Comparison of ENCODE assay signal across 27 mouse cellular contexts in the genomic region with DNA sequence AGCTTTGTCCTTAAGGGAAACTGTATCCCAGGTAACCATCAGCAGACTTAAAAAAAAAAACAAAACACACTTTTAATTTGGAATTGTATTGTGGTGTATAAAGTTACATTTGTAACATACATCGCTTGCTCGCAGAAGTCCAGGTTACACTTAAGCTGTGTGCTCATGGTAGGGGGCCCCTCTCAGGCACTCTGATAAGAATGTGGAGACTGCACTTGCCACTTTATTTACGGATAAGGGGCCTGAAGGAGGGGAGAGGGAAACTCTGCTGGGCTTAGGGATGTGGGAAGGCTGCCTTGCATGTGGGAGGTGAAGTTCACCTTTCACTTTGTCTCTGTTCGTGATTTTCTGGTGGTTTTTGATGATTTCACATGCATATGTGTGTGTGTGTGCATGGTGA. TPM values are rescaled to one million over a fixed set of nuclear protein-coding genes. Genes with fewer than 3 reads are reported as not detected.
"Had no signal": no experiment of that assay in that cellular context is flagged by ENCODE, and none has a peak within 500 bp of the region (broad histone marks: within the 10 kb centered on the region; RNA-seq: fewer than 3 reads in every experiment).

No protein-coding gene starts in this region.

- H3K27ac ChIP-seq: liver, embryonic 14.5 days; midbrain, embryonic 10.5 days; midbrain, embryonic 12.5 days; neural tube, embryonic 13.5 days; neural tube, embryonic 15.5 days had no signal

- H3K36me3 ChIP-seq: midbrain, embryonic 10.5 days; midbrain, embryonic 12.5 days; neural tube, embryonic 13.5 days; neural tube, embryonic 15.5 days had no signal

- H3K9me3 ChIP-seq: midbrain, embryonic 10.5 days; midbrain, embryonic 12.5 days; neural tube, embryonic 13.5 days; neural tube, embryonic 15.5 days had no signal

- H3K27me3 ChIP-seq: midbrain, embryonic 12.5 days; neural tube, embryonic 13.5 days; neural tube, embryonic 15.5 days had no signal

- H3K4me1 ChIP-seq: midbrain, embryonic 12.5 days had no signal

- H3K4me3 ChIP-seq: midbrain, embryonic 10.5 days; midbrain, embryonic 12.5 days; myocyte; neural tube, embryonic 13.5 days; neural tube, embryonic 15.5 days had no signal

- H3K4me2 ChIP-seq: midbrain, embryonic 12.5 days; neural tube, embryonic 13.5 days; neural tube, embryonic 15.5 days had no signal

- H3K9ac ChIP-seq: liver, embryonic 14.5 days; midbrain, embryonic 12.5 days; neural tube, embryonic 13.5 days; neural tube, embryonic 15.5 days had no signal

- DNase-seq: lung, adult 18-20 months; lung, postnatal 14 days; lung, postnatal 4 days; midbrain, embryonic 14.5 days; retina, postnatal 1 day; right cerebral cortex, adult 18-20 months; right cerebral cortex, postnatal 25 days; right cerebral cortex, postnatal 4 days; spleen, adult 18-20 months; thymus, adult 18-20 months; thymus, postnatal 14 days; thymus, postnatal 36 days had no signal

- ATAC-seq: midbrain, embryonic 16.5 days had no signal

RNA-seq across cellular contexts. Expression of gene Ccdc185, which starts 58.7 kb away (rescaled TPM):
- total RNA-seq: megakaryocyte, adult 5-6 weeks; megakaryocyte-erythroid progenitor cell, adult 5-6 weeks had no signal
- polyA plus RNA-seq: liver, embryonic 14.5 days; liver, embryonic 16.5 days; midbrain, embryonic 10.5 days; midbrain, embryonic 12.5 days; midbrain, embryonic 14.5 days; midbrain, embryonic 16.5 days; myocyte; neural tube, embryonic 11.5 days; neural tube, embryonic 13.5 days; neural tube, embryonic 15.5 days; small intestine, adult 2 months; stomach, embryonic 14.5 days; stomach, embryonic 16.5 days; thymus, postnatal 0 days had no signal
